Mouse (Mus musculus): Measurements from ENCODE around the gene Gm19426.
A peak's percentile ranks its signal among the peaks of the same experiment; 100 is the strongest.
"Not testable (repeated sequence)": the region's sequence is repeated elsewhere in the genome, so short reads cannot be mapped to it uniquely, and the experiment has no call there.

Gene Gm19426

DNA sequence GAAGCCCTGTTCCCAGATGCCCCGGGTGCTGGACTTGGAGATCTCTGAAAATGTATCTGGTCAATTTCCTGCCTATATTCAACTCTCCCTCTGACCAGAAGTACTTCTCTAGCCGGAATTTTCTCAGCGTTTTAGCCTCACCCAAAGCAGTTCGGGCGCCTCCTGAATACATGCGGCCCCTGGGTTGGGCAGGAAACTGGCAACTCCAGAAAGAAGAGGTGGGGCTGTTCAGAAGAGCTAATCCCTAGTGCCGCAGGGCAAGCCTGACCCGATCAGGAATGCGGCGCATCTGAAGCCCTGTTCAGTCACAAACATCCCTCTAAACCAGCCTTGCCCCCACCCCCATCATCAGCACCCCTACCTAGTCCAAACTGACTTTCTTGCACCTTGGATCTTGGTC lies 671 bp upstream of the Gm19426 start:
- DNase-seq = peak in 1 of 2 experiments; percentile 31

DNA sequence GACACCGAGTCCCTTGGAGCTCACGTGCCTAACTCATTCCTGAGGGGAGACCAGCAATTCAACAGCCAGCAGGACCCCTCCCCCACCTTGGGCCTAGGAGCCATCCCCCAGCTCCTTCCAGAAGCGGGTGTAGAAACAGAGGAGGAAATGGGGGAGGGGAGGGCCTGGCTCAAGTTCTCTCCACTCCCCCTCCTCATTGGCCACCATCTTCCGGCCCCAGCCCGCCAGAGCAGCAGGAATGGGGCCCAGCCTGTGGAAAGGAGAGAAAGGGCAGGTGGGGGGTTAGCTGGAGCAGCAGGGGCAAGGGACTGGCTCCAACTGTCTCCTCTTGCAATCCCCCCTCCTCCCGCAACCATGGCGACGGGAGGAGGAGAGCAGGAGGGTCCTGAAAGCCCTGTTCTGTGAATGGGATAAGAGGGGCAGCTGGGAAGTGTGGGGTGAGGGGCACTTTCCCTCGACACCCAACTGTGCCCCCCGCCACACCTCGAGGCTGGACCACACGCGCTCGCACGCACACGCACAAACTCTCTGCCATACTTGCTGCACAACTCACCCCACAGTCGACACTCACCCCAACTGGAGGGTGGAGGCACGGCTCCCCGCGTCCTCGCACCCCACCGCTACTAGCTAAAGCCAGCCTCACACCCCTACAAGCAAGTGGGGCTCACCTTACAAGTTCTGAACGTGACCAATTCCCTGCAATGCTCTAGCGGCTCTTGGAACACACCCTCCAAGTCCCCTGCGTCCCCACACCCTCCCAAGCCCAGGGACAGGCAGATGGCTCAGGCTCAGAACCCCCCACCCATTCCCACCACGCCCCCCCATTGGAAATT lies 788 bp downstream of the Gm19426 start:
- DNase-seq = peak; percentile 63 to 75

DNA sequence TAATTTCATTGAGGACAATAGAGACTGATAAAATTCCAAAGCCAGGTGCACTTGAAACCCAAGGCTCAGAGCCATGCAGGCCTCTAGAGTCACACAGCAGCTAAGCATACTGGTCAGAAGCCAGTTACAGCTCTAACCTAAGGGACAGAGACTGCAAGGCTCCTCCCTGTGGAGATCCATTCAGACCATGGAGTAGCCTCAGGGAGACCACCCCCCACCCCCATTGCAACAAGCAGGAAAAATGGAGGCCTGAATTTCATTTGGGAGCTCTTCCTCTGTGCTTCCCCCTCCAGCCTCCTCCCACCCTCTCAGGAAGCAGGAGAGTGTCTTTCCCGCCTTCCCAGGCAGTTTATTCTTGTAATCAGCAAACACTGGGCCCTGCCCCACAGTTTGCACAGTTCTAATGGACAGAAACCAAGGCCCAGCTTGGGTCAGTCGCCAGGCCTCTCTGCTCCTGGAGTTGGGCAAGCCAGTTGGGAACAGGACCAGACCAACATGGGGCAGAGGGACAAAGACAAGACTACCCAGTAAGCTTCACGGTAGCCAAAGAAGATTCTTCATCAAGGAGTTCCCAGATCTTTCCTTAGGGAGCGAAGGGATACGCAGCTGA lies 1.5 kb downstream of the Gm19426 start:
- no peak for DNase-seq

DNA sequence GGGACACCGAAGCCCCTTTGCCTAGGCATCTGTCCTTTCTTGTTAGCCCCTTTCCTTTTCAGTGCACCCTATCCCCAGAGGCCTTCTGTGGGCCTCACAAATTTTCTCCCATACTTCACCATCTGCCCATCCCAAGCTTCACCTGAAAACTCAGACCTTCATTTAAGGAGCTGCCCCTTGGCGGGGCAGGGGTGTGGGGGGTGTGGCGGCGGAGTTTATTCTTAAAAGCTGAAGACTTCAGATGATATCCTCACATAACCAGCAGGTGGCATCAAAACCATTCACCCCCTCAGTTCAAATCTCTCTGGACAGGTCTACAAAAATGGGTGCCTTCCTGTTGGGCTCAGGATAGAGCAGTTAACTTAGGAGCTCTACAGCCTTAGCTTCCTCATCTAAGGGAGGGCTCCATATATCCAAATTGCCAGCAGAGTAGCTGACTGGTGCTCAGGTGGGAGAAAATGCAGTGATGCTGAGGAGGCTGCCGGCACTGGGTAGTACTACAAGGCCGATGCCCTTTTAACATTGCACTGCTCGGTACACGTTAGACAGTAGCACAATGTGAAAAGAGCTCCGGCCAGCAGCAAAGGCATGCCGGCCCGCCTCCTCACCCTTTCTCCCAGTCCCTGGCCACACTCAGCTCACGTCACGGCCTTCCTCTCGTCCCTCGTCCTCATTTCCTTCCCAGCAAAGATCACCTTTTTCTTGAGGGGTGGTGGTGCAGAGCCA lies 2.7 kb downstream of the Gm19426 start:
- peak; percentile 18 to 29 for DNase-seq

DNA sequence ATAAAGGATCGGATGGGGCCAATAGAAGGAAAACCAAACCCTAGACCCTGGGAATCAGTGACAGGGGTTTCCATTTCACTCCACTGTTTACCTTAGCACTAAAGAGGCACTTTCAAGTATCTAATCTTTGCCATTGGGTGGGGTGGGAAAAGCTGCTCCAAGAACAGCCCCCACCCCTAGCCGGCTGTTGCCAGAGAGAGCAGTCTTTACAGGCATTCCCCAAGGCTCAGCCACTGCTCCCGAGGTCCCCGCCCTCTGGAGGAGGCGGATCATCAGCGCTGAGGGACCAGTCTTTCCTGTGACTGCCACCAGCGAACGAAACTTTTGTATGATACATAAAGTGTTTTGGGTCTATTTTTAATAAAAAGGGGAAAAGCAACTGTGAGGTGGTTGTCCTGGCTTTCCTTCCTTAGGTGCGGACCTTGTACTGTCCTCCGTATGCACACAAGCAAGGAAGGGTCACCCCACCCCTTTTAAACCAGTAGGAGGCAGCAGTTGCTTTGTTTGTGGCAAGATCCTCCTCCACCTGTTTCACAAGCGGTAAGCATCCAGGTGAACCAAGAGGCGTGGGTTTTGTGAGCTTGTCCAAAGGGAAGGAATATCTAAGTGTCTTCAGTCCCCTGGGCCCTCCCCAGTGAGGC lies 5.1 kb downstream of the Gm19426 start:
- DNase-seq = peak; percentile 52 to 68

DNA sequence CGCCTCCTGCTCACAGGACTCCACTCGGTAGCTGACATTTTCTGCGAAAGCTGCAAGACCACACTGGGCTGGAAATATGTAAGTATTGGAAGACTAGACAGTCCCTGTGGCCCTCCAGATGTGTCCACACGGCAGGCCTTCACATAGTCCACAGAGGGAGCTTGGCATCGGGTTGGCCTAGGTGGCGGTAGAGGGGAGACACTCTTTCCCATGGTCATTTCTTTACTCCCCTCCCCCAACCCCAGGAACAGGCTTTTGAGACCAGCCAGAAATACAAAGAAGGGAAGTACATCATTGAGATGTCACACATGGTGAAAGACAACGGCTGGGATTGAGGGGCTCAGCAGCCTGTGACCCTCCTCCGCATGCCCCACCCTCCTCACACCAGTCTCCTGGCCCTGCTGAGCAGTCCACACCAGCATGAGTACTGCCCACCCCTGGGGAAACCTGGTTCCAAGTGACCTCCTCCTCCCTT lies 6.0 kb downstream of the Gm19426 start:
- peak; percentile 31 to 50 for DNase-seq

DNA sequence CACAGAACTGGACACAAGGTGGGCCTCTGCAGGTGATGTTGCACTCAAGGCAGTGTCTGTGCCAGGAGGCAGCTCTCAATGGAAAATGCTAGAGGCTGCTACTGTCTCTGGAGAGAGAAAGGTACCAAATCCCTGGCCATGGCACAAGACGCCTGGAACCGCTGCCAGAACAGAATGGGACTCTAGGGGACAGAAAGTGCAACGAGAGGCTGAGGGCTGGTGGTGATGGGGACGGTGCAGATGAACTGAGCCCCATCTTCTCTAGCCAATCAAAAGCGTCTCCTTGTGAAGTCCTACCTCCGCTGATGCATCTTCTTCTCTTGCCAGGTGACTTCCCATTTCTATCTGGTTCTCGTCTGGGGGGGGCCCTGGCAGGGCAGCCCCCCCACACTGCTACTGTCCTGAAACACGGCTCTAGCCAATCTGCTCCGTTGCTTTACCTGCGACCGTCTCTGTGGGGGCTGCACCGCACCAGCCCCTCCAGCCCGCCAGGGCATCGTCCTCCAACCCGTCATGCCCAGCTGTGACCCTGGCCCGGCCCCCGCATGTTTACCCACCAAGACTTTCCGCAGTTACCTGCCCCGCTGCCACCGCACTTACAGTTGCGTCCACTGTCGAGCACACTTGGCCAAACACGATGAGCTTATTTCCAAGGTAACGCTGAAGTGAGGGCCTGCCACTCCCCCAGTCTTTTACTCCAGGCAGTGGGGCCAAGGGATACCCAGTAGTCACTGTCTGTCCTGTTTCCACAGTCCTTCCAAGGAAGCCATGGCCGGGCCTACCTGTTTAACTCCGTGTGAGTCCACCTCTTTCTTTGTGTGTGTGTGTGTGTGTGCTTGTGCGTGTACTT lies 6.9 kb downstream of the Gm19426 start:
- peak; percentile 43 to 53 for DNase-seq

DNA sequence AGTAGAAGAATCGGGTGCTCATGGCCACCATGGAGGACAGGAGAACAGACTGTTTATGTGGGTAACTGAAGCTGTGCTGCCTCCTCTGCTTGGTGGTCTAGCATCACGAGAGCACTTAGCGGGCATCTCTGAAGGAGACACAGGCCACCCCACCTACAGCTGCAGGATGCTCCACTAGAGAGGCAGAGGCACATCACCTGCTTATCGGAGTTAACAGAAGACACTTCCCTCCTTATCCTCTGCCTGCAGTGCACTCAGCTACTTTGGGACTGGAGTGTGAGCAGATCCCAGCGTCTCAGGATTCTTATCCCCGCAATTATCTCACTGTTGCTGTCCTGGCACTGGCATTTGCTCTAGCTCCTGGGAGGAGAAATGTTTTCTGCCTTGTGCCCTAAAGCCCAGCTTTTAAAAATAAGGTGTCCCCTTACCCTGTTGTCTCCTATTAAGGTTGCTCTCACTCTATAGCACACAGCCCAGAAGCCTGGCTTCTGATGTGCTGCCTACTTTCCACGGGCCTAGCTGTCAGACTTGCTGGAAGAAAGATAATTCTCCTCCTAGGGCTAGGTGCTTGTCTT lies 8.0 kb downstream of the Gm19426 start:
- peak; percentile 20 to 24 for DNase-seq

DNA sequence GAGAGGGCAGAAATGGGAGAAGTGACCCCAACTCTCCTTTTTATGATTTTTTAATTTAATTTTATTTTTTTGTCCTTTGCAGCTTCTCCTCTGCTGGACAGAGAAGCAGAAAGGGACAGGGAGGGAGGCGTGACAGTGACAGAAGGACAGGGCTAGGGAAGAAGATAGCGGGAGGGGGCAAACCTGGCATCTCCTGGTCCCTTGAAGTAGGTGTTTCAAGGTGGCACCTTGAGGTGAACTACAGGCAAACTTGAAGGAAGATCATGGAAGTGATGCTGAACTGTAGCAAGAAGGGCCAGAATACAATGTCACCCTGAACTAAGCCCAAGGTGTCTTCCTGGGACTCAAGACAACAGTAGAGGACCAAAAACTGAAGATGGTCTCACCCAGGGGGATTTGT lies 8.5 kb downstream of the Gm19426 start:
- DNase-seq = peak in 1 of 2 experiments; percentile 39

DNA sequence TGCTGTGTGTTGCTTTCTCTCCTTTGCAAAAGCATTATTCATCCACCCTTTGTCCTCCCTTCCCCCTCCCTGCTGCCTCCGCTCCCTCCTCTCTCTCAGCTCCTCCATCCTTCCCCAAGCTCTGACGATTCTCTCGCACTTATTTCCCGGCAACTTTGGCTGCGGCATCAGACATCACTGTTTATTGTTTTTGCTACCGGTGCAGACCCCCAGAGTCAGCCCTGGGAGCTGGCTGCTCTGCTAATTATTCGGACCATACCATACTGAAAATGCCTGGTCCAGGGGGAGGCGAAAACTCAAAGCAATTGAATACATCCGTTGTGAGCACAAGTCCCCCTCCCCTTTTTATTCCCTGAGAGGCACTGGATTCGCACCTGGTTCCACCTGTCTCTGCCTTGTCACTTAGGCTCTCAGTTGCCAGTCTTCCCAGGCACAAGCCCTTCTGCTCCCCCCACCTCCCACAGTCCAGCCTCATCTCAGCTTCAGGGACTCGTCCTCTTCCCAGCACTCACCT lies 9.0 kb downstream of the Gm19426 start:
- DNase-seq = peak; percentile 58 to 68

DNA sequence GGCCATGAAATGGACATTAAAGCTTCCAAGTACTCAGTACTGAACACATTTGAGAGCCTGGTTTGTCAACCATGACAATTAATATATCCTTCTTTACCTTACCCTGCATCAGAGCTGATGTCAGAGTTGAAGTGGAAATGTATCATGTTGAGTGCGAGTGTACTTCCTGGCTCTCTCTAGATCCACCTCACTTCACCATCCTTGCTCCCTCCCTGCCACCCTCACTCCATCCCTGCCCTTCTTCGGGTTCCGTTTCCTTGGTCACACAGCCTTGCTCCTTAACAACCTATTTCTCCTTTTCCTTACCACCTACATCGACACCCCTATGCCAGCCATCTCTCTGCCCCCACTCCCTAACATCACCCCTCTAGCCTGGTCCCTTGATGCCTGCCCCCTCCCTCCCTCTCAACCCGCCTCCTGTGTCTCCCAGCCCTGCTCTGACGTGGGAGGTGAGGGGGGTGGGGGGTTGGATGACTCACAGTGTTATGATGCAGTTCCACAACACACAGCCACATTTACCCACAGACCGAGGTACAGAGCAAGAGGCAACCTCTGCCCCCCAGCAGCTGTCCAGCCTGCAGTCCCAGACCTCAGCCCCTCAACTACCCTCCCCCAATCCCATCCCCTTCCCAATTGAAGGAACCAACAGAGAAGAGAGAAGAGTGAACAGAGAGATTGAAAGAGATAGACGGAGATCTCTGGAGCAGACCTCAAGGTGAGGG lies 9.7 kb downstream of the Gm19426 start, which contains the start of gene Ypel4:
TSS of gene Ypel4 (plus strand) at position 480 of the 722 bp plus-strand sequence.
- peak; percentile 88 for DNase-seq

DNA sequence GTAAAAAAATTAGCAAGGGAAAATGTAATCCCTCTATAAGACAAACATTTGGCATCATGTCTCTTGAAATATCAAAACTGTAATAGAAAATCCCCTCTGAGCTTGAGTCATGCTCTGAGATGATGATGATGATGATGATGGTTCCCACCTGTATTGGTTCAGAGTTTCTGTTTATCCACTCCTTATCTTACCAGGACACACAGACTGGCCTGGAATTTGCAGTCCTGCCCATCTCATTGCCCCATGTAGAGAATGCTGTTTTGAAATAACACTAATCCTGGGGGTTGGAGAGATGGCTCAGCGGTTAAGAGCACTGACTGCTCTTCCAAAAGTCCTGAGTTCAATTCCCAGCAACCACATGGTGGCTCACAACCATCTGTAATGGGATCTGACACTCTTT lies 11.1 kb downstream of the Gm19426 start:
- DNase-seq = no peak

DNA sequence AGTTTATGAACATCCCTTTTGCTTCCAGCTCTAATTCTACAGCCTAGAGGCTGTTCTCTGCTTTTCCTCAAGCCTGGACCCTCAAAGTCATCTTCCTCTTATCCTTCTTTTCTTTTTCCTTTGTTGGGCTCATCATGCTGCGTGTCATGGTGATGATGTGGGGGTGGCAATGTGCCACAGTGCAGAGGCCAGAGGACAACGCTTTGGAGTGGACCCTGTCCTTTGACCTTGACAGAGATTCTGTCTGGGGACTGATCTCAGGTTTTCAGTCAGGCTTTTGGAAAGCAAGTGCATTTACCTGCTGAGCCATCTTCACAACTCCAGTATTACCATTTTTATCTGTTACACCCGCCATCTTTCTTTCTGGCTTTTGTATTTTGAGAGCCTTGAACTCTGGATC lies 12.2 kb downstream of the Gm19426 start:
- no peak for DNase-seq

DNA sequence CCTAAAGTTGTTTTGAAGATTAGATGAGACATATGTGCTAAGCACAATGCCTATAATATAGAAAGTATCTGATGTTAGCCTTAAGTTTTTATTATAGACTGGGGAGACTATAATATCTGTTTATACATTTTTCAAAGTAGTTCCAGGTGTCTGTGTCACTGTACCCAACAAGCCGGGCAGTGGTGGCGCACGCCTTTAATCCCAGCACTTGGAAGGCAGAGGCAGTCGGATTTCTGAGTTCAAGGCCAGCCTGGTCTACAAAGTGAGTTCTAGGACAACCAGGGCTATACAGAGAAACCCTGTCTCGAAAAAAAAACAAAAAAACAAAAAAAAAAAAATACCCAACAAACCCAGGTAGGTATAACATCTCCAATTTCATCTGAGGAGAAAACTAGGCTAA lies 15.3 kb downstream of the Gm19426 start:
- not testable (repeated sequence) for DNase-seq

DNA sequence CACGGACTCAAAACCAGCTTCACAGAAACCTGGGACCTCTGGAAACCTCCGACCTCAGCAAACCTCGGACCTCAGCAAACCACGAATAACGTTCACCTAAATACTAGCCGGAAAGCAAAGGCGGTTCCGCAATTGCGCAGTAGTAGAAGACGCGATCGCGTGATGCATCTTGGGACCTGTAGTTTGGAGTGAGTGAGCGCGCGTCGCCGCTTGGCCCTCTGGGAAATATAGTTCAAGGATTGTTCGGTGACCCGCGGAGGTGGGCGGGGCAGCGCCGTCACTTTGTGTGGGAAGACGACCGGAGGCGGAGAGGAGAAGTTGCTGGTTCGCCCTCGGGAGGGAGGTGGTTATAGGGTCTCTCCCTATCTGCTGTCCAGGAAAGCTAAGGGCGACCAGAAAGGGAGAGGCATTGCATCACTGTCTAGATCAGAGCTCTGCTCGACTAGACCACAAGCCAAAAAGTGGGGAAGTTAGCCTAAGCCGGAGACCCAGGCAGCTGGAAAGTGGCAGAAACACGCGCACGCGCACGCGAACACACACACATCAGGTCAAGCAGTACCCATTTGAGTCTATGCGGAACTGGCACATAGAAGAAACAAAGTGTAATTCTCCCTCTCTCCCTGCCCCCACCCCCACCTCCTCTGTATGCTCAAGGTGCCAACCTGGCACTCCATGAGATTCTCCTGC lies 16.1 kb downstream of the Gm19426 start, which contains the start of gene Clp1:
TSS of gene Clp1 (minus strand) at position 179 of the 687 bp plus-strand sequence.
- peak; percentile 95 to 96 for DNase-seq

DNA sequence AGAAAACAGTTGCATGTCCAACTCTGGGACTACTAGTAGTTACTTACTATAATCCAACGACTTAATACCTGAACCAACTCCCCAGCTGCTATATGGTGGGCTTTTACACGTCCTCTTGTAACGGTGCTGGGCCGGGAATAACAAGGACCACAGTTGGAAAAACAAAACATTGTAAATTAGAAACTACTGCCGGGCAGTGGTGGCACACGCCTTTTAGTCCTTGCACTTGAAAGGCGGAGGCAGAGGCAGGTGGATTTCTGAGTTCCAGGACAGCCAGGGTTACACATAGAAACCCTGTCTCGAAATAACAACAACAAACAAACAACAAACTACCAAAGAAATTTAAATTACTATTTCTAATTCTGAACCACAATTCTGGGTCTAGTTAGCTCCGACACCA lies 16.7 kb downstream of the Gm19426 start:
- DNase-seq = no peak

DNA sequence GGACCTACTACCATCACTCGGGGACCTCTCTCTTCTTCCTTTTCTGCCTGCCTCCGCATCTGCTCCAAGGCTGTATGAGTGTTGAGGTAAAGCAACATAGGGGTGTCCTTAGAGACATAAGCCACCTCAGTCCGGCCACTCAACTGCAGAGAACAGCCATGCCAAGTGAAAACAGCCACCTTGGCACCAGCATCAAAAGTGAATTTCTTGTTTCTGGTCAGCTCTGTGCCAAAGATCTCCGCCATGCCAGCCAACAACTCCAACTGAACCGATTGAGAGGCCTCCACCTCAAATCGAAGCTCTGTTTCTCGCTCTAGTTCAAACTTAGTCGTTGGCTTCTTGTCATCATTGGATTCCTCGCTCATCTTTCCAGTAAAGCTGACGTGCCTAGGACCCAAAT lies 17.7 kb downstream of the Gm19426 start:
- no peak for DNase-seq

DNA sequence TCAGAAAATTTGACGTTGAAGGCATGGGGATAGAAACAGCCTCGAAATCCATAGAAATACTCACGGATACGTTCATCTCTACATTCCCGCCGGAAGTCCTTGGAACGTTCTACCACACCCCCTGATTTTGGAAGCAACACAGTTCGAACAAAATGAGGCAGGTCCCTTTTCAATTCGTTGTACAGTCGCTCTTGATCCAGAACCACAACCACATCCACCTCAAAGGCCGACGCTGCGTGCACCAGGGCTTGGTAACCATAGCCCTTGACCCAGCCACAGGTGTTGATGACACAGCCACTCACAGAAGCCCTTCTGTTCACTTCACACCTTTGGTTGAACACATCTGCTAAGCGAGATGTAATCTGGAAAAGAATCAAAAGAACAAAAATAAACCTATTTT lies 19.6 kb downstream of the Gm19426 start:
- DNase-seq = no peak

DNA sequence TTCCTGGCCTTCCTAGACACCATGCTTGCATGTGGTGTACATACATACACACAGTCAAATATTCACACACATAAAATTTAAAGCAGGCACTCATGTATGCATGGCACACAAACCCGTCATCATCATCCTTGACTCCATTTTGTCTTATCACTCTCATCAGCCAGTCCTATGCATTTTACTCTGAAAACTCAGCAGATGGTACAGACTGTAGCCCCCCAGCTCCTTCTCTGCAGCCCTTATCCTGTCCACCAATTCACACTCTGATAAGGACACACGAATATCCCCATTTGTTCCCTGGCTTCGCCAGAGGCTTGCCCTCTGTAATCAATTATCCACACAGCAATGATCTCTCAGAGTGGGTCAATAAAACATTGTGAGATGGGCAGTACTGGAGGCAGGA lies 22.3 kb downstream of the Gm19426 start:
- no peak for DNase-seq

DNA sequence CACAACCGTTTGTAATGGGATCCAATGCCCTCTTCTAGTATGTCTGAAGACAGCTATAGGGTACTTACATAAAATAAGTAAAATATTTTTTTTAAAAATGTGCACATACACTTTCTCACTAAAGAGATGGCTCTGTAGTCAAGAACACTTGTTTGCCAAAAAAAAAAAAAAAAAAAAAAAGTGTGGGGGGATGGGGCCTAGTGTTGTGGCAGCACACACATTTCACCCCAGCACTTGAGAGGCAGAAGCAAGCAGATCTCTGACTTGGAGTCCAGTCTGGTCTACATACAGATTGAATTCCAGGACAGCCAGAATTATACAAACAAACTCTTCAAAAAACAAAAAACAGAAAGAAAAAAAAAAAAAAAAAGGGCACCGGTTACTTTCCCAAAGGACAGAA lies 22.7 kb downstream of the Gm19426 start:
- no peak for DNase-seq
